Mouse (Mus musculus) lung, postnatal 0 days (tissue): ENCODE results near the gene Hipk2.

Experiments
- CTCF ChIP-seq: IDR thresholded peaks from 2 replicates; pipeline ENCODE4 v1.5.1; 2016; ENCODE audit warnings: antibody characterized with exemption, mild to moderate bottlenecking
- EP300 ChIP-seq: IDR thresholded peaks from 2 replicates; pipeline ENCODE4 v1.6.1; 2016; ENCODE audit warnings: antibody characterized with exemption, mild to moderate bottlenecking, control low read depth

GRCm38 (mm10) chr6:38806963-38807445 is 69.0 kb downstream of the Hipk2 start:
- TF ChIP-seq CTCF (no peak), EP300 (peak; percentile 51)
